Mouse (Mus musculus) yolk sac, embryonic 10.5 days (tissue): ENCODE results near the gene Kcns1.

Source experiments
- DNase-seq: peaks from one replicate; pipeline ENCODE4 v3.0.0-alpha.2; 2017; ENCODE audit warnings: low spot score

Gene Kcns1

GRCm38 (mm10) chr2:164123169-164123766 lies 47.6 kb downstream of the Kcns1 start:
- no peak for DNase-seq

DNA sequence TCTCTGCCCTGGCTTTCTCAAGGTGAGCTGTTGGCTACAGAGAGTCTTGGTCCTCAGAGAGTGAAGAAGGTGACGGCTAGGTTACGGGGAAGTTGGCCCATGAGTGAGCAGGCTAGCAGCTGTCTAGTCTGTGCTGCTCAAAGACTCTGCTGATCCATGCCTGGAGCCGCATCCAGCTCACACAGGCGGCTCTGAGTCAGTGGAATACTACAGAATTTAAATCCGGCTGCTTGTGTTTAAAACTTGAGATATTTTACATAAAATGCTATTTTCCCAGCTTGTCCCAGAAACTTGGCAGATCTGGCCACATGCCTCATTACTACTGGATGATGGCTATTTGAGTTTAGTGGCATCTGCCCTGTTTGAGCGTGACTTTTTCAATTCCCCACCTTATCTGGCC lies 51.4 kb downstream of the Kcns1 start:
- no peak for DNase-seq

DNA sequence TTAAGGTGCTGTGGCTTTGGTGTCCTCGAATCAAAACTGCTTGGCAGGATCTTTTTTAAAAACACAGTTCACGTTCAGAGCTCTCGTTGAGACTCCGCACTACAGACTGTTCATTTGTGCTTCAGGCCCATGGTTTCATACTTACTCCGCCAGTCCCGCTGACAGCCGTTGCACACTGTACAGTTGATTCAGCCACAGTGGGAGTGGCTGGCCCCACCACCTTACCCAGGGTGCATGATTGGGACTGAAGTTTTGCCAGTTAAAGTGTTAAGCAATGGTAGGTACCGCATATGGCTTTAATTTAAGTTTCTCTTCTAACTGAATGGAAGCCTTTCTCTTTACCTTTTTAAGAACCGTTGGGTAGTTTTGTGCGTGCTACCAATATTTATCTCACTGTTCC lies 55.4 kb downstream of the Kcns1 start:
- DNase-seq = no peak

DNA sequence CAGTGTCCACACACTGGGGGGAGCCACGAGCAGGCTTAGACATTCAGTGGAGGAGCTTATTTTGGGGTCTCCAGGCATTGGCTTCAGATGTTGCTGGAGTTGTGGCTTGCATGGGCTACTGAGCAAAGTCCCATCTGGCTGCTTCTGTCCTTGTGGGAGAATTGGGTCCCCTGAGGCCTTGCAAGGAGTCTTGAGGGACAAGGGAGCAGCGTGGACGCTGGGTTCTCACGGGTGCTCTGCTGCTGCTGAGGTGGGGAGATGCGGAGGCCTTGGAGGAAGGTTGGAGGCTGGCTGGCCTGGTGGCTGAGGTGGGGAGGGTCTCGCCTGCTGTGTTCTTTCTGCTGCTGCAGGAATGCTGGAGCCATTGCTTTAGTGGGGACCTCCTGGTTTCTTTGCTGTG lies 56.9 kb downstream of the Kcns1 start:
- DNase-seq = no peak
